Mouse (Mus musculus): ENCODE data around the gene Commd9. TPM values are rescaled to one million over a fixed set of nuclear protein-coding genes. Genes with fewer than 3 reads are reported as not detected.

Gene Commd9
- polyA plus RNA-seq (2012; ENCODE audit: insufficient read depth, insufficient read length, low replicate concordance, missing spikeins): not detected in 2 replicates

- TF ChIP-seq POLR2A (IDR thresholded peaks at IDR 0.05; ENCODE audit: insufficient read depth, low read depth, low read length) (peak; percentile 70), CTCF (IDR thresholded peaks at IDR 0.05; ENCODE audit: insufficient read depth, low read depth, low read length) (no peak)
- Histone ChIP-seq H3K4me3 (ENCODE audit: insufficient read depth, low read depth, low read length) (peak within 1 kb of the TSS; percentile 85), H3K27ac (ENCODE audit: insufficient read depth, low read depth, low read length) (no peak within 1 kb of the TSS), H3K4me1 (ENCODE audit: control insufficient read depth, insufficient read depth, low read length) (0 out of 2 replicates have a peak, but pooled peaks cover 2% of the 10 kb centered on the region)
- WGBS: 9% methylated on average over 22 of the region's 22 CpGs
These were observed at the start of gene Commd9 for GRCm38 (mm10) chr2:101885768-101886438. Gene Commd9, plus strand, starts transcription at chr2:101886247.

GRCm38 (mm10) chr2:101842756-101843155, 43.3 kb upstream of the Commd9 start:
- Histone ChIP-seq H3K4me3 (ENCODE audit: insufficient read depth, low read depth, low read length) (no peak overlapping the region), H3K4me1 (ENCODE audit: control insufficient read depth, insufficient read depth, low read length) (no peaks in the 10 kb centered on the region), H3K27ac (ENCODE audit: insufficient read depth, low read depth, low read length) (no peak overlapping the region)
- WGBS: 93% methylated on average over 7 of the region's 7 CpGs
- TF ChIP-seq CTCF (IDR thresholded peaks at IDR 0.05; ENCODE audit: insufficient read depth, low read depth, low read length): no peak
- TF ChIP-seq POLR2A (IDR thresholded peaks at IDR 0.05; ENCODE audit: insufficient read depth, low read depth, low read length): no peak

GRCm38 (mm10) chr2:101854792-101855191, 31.3 kb upstream of the Commd9 start:
- no peaks in the 10 kb centered on the region for H3K4me1 ChIP-seq (ENCODE audit: control insufficient read depth, insufficient read depth, low read length)
- 56% methylated on average over 7 of the region's 7 CpGs for WGBS
- no peak overlapping the region for H3K4me3 ChIP-seq (ENCODE audit: insufficient read depth, low read depth, low read length)
- H3K27ac ChIP-seq (ENCODE audit: insufficient read depth, low read depth, low read length): no peak overlapping the region
- TF ChIP-seq POLR2A (IDR thresholded peaks at IDR 0.05; ENCODE audit: insufficient read depth, low read depth, low read length): no peak
- TF ChIP-seq CTCF (IDR thresholded peaks at IDR 0.05; ENCODE audit: insufficient read depth, low read depth, low read length): no peak

GRCm38 (mm10) chr2:101856174-101856573, 29.9 kb upstream of the Commd9 start:
- 94% methylated on average over 9 of the region's 9 CpGs for WGBS
- TF ChIP-seq CTCF (IDR thresholded peaks at IDR 0.05; ENCODE audit: insufficient read depth, low read depth, low read length): no peak
- TF ChIP-seq POLR2A (IDR thresholded peaks at IDR 0.05; ENCODE audit: insufficient read depth, low read depth, low read length): no peak
- Histone ChIP-seq H3K27ac (ENCODE audit: insufficient read depth, low read depth, low read length) (no peak overlapping the region), H3K4me3 (ENCODE audit: insufficient read depth, low read depth, low read length) (no peak overlapping the region), H3K4me1 (ENCODE audit: control insufficient read depth, insufficient read depth, low read length) (no peaks in the 10 kb centered on the region)

GRCm38 (mm10) chr2:101860920-101861485, 25.0 kb upstream of the Commd9 start:
- WGBS: 73% methylated on average over 3 of the region's 3 CpGs
- no peak overlapping the region for H3K4me3 ChIP-seq (ENCODE audit: insufficient read depth, low read depth, low read length)
- H3K27ac ChIP-seq (ENCODE audit: insufficient read depth, low read depth, low read length): no peak overlapping the region
- no peak for TF ChIP-seq CTCF (IDR thresholded peaks at IDR 0.05; ENCODE audit: insufficient read depth, low read depth, low read length)
- TF ChIP-seq POLR2A (IDR thresholded peaks at IDR 0.05; ENCODE audit: insufficient read depth, low read depth, low read length): no peak
- H3K4me1 ChIP-seq (ENCODE audit: control insufficient read depth, insufficient read depth, low read length): peaks cover 3% of the 10 kb centered on the region; the same call in 1 of the 2 replicates

- Histone ChIP-seq H3K27ac (ENCODE audit: insufficient read depth, low read depth, low read length) (no peak overlapping the region), H3K4me1 (ENCODE audit: control insufficient read depth, insufficient read depth, low read length) (peaks cover 3% of the 10 kb centered on the region; the same call in 1 of the 2 replicates), H3K4me3 (ENCODE audit: insufficient read depth, low read depth, low read length) (no peak overlapping the region)
- TF ChIP-seq CTCF (IDR thresholded peaks at IDR 0.05; ENCODE audit: insufficient read depth, low read depth, low read length) (no peak), POLR2A (IDR thresholded peaks at IDR 0.05; ENCODE audit: insufficient read depth, low read depth, low read length) (no peak)
- 47% methylated on average over 15 of the region's 15 CpGs for WGBS
These were observed 23.6 kb upstream of the Commd9 start for GRCm38 (mm10) chr2:101862219-101863123.

- Histone ChIP-seq H3K27ac (ENCODE audit: insufficient read depth, low read depth, low read length) (no peak overlapping the region), H3K4me1 (ENCODE audit: control insufficient read depth, insufficient read depth, low read length) (no peaks in the 10 kb centered on the region; the same call in 1 of the 2 replicates), H3K4me3 (ENCODE audit: insufficient read depth, low read depth, low read length) (no peak overlapping the region)
- no peak for TF ChIP-seq CTCF (IDR thresholded peaks at IDR 0.05; ENCODE audit: insufficient read depth, low read depth, low read length)
- 88% methylated on average over 4 of the region's 4 CpGs for WGBS
These were observed 17.4 kb upstream of the Commd9 start for GRCm38 (mm10) chr2:101868683-101869082.

- Histone ChIP-seq H3K4me1 (ENCODE audit: control insufficient read depth, insufficient read depth, low read length) (no peaks in the 10 kb centered on the region; the same call in 1 of the 2 replicates), H3K27ac (ENCODE audit: insufficient read depth, low read depth, low read length) (no peak overlapping the region), H3K4me3 (ENCODE audit: insufficient read depth, low read depth, low read length) (peak overlapping the region; percentile 40)
- 22% methylated on average over 14 of the region's 14 CpGs for WGBS
- TF ChIP-seq CTCF (IDR thresholded peaks at IDR 0.05; ENCODE audit: insufficient read depth, low read depth, low read length): peak; percentile 47; the same call in 1 of the 2 replicates
- no peak for TF ChIP-seq POLR2A (IDR thresholded peaks at IDR 0.05; ENCODE audit: insufficient read depth, low read depth, low read length)
These were observed 14.9 kb upstream of the Commd9 start for GRCm38 (mm10) chr2:101871179-101871578.

Data from olfactory bulb, adult 2 months (tissue).